Mouse (Mus musculus) brain, adult 2 months (tissue): Measurements from ENCODE around the gene Sox2.

Experiments used
- DNase-seq: peaks from one replicate; pipeline ENCODE4 v3.0.0; 2011; ENCODE audit warnings: low read depth, low spot score

Sox2 gene

DNA sequence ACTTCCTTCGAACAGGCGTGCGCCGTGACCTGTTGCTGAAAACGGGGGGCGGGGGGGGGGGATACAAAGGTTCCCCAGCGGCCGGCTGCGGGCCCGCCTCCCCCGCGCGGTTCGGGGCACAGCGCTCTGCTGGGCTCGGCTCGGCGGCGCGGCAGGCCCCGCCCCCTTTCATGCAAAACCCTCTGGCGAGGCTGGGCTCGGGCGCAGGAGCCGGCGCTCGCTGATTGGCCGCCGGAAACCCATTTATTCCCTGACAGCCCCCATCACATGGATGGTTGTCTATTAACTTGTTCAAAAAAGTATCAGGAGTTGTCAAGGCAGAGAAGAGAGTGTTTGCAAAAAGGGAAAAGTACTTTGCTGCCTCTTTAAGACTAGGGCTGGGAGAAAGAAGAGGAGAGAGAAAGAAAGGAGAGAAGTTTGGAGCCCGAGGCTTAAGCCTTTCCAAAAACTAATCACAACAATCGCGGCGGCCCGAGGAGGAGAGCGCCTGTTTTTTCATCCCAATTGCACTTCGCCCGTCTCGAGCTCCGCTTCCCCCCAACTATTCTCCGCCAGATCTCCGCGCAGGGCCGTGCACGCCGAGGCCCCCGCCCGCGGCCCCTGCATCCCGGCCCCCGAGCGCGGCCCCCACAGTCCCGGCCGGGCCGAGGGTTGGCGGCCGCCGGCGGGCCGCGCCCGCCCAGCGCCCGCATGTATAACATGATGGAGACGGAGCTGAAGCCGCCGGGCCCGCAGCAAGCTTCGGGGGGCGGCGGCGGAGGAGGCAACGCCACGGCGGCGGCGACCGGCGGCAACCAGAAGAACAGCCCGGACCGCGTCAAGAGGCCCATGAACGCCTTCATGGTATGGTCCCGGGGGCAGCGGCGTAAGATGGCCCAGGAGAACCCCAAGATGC is at the start of gene Sox2:
Gene Sox2 (plus strand): TSS at position 680 of the 895 bp plus-strand sequence.
- peak; percentile 83 for DNase-seq

DNA sequence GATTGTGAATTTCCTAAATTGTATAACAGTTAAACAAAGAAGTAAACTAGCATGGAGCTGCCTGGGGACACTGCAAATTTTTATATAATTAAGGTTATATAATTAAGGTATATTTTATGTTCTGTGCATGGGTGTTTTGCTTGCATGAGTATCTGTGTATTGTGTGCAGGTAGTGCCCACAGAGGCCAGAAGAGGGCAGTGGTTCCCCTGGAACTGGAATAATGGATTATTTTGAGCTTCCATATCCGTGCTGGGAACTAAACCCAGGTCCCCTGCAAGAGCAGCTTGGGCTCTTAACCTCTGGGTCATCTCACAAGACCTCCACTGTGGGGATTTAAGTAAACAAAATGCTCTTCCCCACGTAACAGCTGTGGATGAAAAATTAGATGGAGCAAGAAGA is 49.1 kb upstream of the Sox2 start:
- DNase-seq = no peak

DNA sequence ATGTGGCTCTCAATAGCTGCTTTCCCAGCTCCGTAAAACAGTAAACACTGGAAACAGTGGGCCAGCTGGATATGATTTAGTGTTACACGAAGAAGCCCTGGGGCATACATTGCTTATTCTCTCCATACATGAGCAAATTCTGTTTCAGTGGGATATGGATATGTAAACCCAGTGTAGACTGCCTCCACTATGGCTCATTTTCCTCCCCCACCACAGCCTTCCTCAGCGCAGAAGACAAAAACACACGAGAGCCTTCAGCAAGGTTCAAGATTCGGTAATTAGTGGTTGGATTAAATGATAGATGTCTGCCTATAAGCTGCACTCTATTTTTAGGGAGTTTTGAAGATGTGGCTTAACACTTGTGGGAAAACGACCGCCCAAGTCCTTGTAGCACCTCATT is 36.1 kb upstream of the Sox2 start:
- DNase-seq = no peak

DNA sequence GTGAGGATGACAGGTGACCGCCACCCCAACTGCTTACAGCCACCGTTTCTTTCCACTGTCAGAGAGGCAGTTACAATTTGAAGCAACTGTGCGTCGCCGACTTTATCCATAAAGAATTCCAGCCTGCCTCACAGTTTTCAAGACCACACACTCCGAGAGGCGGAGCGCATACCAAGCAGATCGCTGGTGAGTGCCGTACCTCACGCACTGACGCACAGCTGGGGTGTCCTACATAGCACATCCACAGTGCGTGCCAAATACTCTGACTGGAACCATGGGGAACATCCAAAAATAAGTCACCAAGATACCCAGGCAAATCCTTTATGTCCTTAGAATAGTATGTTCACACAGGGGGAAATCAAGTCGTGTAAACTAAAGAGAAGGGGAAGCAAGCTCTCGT is 34.7 kb upstream of the Sox2 start:
- peak; percentile 64 for DNase-seq

DNA sequence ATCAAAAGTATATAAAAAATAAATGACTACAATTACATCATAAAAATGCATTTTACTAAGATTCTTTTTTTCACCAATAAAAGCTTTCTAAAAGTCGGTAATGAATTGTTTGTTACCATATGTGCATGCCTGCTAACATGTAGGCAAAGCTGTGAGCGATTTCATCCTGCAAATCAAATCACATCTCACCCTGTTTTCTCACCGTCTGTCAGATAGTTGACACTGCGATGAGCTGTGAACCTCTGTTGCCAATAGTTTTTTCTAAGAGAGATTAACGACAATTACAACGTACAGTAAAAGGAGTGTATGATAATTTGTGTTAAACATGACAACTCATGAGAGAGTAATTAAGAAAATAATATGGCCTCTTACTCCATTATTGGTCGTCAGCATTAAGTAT is 31.3 kb upstream of the Sox2 start:
- no peak for DNase-seq

DNA sequence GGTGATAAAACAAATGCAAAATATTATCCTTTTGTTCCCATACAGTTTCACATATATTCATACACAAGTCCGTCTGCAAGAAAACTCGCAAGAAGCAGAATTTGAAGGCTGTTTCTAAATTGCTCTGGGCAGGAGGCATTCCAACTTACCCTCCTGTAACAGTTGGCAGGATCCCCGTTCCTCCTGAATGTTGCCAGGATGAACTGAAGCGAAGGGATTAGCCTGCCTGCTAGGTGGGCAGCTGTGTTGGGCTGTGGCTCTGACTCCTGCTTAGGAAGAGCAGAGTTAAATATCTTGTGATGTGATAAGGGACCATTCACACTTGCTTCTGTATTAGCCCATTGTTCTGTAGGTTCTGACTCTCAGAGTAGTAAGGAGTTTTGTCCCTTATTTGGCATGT is 30.1 kb upstream of the Sox2 start:
- no peak for DNase-seq

DNA sequence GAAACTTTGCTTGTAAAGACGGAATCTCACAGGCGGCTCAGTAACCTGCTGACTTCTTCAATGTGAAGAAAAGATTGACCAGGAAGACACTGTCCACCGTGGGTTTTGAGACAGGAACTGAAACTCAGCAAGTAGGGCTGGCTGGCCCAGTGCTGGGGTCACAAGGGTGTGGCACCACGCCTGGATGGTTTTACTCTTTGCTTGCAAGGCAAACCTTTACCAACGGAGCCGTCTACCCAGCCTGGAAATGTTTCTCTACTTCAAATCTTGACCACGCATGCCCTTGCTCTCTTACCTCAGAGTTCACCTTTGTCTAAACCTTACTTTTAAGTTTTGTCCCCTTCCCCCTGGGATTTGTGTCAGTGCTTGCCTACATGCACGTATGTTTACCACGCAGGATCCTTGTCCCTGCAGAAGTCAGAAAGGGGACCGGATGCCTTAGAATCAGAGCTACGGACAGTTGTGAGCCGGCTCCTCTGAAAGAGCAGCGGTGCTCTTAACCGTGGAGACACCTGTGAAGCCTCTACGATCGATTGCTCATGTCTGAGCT is 25.4 kb upstream of the Sox2 start:
- DNase-seq = no peak

DNA sequence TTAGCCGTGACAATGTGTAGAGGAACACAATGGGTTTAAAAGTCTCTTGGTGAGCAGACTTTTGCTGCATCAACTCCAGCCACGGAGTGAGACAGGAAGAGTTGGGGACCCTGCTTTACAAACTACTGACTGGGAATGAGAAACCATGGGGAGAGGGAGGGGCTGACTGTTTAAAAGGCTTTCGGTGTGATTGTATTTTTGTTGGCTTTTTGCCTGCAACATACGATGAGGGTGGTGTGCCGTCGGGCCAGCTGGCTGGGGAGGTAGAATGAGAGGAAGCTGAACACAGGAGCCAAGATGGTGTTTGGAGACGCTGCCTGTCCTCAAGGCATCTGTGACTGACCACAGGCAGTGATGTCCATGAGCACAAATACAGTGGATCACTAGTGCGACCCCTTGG is 23.7 kb upstream of the Sox2 start:
- DNase-seq = no peak

DNA sequence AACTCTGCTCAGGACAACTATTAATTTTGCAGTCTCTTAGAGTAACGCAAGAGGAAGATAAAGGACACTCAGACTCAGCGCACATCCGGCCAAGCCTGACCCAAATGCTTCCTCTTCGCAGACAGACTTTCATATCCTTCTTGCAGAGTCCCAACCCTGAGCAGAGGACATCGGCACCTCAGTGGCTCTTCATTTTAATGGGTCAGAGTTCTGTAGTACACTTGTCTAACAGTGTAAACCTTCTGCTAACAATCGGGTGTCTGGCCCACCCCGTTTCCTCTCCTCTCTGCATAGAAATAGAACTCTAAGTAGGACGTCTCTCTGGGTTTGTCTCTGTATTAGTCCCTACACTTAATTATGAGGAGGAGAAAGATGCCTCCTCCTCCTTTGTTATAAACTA is 20.2 kb upstream of the Sox2 start:
- DNase-seq = no peak

DNA sequence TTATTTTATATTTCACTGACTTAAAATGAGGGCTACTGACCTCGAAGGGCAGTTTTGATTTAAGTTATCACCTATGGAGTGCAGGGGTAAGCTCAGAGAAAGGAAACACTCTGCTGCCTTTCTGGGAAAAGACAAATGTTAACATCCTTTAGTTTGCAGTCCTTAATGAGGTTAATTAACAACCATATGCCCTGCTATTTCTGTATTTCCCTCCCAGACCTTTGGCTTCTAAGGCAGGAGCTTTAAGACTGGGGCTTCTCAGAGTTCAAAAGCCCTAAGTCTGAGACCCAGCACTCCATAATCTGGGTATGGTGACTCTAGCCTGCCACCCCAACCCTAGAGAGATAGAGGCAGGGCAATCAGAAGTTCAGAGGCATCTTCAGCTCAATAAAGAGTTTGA is 19.5 kb upstream of the Sox2 start:
- DNase-seq = no peak

DNA sequence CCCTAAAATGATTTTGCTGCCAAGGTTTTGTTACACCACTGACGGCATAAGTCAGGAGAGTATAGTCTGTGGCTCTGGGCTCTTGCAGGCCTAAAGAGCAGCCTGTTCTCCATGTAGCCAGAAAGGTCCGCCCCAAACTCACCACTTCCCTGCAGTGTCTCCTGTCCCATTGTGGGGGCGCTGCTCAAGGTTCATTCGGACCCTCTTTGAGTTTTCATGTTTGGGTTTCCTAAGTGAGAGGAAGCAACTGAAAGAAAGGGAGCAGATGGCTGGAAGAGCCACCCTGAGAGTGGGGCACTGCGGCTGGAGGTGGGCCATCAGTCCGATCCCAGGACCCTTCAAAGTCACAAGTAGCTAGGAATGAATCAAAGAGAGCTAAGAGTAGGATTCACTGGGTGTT is 13.2 kb upstream of the Sox2 start:
- DNase-seq = no peak

DNA sequence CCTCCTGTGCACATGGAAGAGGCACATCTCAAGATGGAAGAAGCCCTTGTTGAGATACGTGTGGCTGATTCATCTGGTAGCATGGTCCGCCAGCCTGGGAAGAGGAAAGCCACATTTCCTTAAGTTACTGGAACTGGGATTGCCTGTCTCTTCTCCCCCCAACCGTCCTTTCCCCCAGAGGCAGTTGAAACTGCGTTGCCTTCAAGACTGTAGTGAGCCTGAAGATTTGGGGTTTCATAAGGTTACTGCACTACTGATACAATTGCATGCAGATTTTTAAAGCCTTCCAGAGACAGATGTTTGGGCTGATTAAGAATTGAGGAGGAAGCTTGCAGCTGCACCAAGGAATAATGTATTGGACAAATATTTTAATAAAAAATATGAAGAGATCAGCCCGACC is 12.7 kb upstream of the Sox2 start:
- no peak for DNase-seq

DNA sequence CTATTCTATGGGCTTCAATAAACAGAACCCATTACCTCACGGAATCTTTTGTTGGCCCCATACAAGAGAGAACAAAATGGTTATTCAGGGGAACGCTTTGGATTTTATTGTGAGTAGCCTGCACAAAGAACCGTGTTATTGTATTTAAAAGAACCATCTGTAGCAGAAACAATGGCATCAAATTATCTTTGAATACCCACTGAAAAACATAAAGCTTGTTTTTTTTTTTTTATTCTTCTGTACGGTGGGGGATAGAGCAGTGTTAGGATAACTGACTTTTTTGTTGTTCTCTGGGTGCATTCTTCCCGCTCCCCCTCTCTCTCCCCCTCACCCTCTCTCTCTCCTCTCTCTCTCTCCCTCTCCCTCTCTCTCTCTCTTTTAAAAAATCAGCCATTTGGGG is 12.3 kb upstream of the Sox2 start:
- peak; percentile 81 for DNase-seq

DNA sequence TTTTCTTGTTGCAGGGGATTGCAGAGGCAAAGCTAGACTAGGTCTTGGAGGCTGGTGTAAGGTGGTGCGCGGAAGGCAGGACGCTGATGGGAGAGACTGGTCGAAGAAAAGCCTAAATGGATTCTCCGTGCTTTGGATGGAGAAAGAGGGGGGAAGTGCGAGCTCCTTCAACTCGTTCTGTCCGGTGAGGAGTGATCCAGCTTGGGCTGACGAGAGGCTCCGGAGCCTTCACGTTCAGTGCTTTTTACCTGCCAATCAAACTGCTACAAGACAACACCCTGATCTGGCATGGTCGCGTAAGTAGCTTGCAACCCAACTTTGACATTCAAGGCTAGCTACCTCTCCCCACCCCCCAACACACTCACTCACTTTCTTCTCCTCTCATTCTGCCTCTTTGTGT is 11.9 kb upstream of the Sox2 start:
- DNase-seq = peak; percentile 39

DNA sequence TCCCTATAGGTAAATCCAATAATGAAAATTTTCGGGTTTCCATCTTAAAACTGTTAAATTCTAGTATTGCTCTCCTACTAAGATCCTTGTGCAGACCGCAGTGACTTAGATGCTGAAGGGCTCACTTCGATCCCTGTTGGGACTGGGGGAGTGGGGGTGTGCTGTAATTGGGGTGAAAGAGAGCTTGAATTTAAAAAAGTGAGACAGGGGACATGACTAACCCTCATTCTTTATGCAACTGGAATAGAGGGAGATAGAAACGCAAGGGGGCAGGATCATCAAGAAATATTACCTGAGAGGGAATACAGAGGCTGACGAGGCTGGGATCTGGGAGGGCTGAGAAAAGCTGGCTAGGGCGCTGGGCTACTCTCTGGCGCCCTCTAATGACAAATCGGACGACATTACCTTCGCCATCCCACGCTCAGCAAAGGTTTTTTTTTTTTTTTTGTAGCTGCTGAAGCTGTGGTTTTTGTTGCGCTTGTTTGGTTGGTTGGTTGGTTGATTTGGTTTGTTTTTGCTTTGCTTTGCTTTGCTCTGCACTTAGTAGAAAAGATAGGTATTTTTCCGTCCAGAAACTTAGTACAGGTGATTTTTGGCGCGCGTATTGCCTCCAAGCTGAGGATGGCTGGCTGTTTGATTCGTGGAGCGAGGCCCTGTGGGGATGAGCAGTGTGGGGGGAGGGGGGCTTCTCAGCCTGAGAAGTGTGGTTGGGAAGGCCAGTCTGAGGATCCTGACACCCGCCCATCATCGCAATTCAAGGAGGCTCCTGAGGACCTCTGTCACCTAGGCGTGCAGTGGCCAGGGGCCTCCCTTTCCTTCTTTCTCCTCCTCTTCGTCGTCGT is 11.0 kb upstream of the Sox2 start:
- peak; percentile 86 for DNase-seq

DNA sequence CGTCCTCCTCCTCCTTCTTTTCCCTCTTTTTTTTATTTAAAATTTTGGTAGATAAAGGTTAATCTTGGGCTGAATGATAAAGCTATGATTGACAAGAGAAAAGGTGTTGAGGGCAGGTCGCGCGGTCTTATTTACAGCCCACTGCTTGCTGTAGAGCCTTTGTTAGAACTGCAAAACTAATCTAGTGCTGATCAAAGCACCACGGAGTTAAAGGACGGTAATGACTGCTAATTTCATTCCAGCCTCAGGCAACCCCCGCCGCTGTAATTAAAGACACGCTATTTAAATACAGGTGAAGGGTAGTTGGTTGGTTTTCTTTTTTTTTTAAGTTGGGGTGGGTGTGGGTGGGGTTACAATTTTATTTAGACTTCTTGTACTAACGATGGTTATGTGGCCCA is 10.3 kb upstream of the Sox2 start:
- peak; percentile 12 for DNase-seq

DNA sequence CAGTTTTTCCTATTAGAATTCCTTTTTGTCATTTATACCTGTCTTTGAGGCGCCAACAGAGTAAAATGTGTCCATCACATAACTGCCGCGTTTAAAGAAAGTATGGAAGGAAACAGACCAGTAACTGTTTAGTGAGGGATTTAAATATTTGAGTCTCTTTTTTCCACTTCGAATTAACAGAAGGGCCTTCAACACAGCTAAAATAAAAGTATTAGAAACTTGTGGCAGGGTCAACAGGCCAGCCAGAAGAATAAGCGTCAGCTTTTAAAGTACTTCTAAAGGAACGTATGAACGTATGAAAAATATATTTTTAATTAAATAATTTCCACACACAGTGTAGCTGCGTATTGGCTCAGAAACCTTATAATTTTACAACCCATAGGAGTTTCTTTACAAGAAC is 9.9 kb upstream of the Sox2 start:
- DNase-seq = no peak

DNA sequence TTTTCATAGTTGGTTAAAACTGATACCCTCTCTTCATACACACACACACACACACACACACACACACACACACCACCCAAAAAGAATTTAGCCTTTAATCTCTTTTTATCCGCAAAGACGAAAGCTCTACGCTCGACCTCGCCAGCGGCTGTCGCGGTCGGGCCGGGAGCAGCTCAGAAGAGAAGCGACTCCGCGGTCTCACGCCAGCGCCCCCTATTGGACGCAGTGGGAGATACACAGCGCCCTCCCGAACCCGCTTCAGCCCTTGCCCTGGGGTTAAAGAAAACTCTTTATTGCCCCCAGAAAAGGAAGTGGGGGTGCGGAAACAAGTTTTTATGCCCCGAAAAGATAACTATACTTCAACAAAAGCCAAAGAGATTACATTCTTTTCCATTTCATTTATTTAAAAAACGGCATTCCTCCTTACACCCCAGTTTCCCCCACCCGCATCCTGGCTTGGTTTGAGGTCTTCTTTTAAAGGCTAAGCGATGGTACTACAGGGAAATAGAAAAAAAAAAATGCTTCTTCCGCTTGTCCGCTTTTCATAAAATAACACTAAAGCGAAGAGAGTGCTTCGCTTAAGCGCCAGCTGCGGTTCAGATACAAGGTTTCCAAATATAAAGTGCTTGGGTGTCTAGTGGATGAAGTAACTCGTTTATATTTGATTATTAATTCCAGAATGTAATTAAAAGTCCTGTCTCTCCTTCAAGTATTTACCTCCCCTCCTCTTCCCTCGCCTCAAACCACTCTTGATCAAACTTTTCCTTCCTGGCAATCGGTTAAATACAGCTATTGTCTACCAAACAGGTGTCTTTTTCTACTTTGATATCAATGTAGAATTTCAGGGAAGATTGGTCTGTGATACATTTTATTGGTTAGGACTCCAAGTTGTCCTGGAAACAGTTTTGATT is 9.3 kb upstream of the Sox2 start:
- DNase-seq = peak; percentile 73

DNA sequence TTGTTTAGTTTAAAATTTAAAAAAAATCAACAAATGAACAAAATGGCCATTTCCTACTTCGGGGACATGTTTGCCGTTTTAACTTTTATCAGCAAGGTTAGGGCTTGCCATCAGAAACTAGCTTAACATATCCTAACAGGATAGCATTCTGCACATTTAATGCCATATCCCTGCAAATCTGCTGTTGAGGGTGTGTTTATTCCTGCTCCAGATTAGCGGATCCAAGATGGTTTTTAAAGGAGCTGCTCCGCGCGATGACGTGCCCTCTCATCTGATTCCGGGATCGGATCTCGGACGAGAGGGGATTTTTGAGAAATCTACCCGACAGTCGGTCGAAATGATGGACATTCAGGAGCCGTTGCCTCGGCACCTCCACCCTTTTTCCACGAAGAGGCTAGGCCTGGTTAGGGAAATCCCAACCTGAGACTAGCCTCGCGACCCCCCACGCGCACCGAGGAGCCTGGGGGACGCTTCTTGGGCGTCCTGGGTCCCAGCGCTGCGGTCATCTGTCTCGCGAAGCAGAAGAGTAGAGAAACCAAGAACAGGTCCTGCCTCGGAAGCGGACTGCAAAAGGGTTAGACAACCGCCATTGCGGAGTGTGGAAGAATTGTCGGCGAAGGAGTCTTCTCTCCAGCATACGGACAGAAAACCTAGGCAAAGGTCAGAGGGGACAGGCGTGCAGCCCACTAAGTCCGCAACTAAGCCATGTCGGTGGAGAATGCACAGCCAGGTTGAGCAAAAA is 8.3 kb upstream of the Sox2 start:
- DNase-seq = no peak

DNA sequence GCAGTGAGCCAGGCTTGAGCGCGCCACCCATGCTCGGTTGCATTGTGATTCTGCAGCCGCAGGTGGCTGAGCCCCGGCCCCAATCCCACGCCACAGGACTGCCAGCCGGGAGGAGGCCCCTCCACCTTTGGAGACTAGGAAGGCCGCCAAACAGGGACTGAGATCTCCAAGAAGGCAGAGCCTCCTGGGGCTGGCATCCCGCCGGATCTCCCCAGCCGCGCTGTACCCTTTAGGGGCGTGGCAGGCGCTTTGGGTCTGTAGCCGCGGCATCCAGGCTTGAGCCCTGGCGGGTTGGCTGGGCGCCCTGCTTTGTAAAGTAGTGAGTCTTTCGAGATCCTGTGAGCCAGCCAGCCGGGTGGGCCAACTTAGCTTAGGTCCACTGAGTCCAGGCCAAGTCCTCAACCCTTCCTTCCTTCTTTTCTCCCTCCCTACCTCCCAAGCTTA is 7.7 kb upstream of the Sox2 start:
- peak; percentile 65 for DNase-seq

DNA sequence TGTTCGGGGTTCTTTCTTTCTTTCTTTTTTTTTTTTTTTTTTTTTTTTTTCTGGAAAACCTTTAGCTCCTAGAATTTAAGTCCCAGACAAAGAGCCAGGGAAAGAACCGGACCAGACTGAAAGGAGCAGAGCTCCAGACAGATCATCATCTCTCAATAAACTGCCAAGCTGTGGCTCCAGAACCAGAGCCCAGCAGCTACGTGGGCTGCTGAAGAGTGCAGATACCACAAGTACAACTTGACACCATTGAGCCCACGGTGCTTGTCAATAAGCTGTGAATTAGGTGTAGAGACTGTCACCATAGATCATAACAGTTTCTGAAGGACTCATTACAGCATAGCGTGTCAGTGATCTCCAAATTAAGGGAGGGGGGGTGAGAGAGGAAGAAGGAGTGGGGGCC is 7.1 kb upstream of the Sox2 start:
- no peak for DNase-seq
